Mouse (Mus musculus): ENCODE measurements at regions not wholly inside any gene's neighbourhood (a gene's known extent, or its start where the extent isn't known, plus 50 kb on each side); places are given as distances from the start of the nearest gene placed in this dataset.

DNA sequence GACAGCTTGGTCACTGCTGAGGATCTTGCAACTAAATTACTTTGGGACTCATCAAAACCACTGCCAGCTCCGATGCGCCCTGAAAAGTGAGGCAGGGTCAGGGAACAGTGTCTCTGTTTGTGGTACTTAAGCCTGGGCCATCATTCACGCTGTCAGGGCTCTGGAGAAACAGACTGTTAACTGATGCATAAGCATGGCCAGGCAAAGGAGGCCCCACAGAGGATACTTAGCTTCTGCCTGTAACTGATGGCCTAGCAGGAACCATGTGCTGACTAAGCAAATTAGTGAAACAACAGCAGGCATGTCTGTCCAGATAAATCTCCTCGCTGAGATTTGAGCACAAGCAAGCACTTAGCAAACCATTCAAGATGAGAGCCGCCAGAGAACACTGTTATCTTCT, 440.1 kb downstream of the Fut8 start:
- no peak for TF ChIP-seq CTCF (IDR thresholded peaks at IDR 0.05; ENCODE audit: low read depth)
- TF ChIP-seq EP300 (IDR thresholded peaks at IDR 0.05; ENCODE audit: low read depth) = no peak

Data from heart, postnatal 0 days (tissue).